Comparison of ENCODE assay signal across 9 mouse cellular contexts in the genomic region with DNA sequence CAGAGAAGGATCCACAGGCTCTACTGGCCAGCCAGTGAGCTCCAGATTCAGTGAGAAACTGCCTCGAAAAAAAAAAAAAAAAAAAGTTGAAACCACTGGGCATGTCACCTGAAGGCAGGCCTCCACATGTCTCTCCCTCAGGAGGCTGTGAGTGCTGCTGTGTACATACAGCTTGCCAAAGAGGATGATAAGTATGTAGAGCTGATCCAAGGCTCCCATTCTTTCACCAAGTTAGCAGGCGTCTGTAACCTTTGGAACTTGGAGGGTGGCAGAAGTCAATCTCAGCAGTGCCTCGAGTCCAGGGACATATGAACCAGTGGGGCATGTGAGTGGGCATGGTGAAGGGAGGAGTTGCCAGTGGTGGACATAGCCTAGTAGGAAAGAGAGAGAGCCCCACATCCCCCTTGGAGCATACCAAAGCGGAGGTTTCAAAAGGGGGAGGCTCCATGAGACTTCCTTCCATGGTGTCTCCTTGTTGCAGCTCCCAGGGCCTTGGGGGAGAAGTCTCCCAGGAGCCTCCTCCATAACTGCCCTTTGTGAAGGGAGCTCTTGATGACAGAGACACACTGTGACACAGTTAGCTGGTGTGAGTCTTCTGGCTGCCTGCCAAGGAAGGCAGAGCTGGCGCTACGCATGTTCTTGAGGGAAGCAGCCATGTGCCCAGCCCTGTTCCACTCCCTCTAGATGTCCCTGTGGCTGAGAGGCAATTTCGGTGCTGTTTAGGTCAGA. TPM values are rescaled to one million over a fixed set of nuclear protein-coding genes. Genes with fewer than 3 reads are reported as not detected.
DNase-seq lines count a peak whose midpoint lies in the region; ATAC-seq and TF ChIP-seq lines count a peak whose summit lies in the region.
"Had no signal": no experiment of that assay in that cellular context is flagged by ENCODE, and none has a peak within 500 bp of the region (broad histone marks: within the 10 kb centered on the region; RNA-seq: fewer than 3 reads in every experiment).

No protein-coding gene starts in this region.

- no peak overlapping the region for H3K9ac ChIP-seq in intestine, embryonic 16.5 days (ENCODE audit: low read depth, low read length)
- no peak overlapping the region for H3K9ac ChIP-seq in lung, embryonic 14.5 days
- H3K9ac ChIP-seq in midbrain, embryonic 11.5 days (ENCODE audit: low read length): no peak overlapping the region

- H3K27me3 ChIP-seq in intestine, embryonic 16.5 days (replicated peaks; ENCODE audit: control insufficient read depth, insufficient read depth, low read length): no peaks in the 10 kb centered on the region
- no peaks in the 10 kb centered on the region for H3K27me3 ChIP-seq in lung, embryonic 14.5 days (ENCODE audit: insufficient read depth, low read length)
- H3K27me3 ChIP-seq in midbrain, embryonic 11.5 days (ENCODE audit: control insufficient read depth, insufficient read depth, low read length): no peaks in the 10 kb centered on the region

- intact Hi-C loops in gastrocnemius, postnatal 14 days (cut with DNase I; ENCODE audit: low total_unique reads): no loop called here

- DNase-seq in left cerebral cortex, adult 18-20 months (ENCODE audit: low spot score in 2 of 2): peak; percentile 27
- no peak for DNase-seq in left cerebral cortex, adult 11 months (ENCODE audit: low spot score)
- peak; percentile 79 for DNase-seq in adrenal gland, postnatal 10 days
- DNase-seq in lung, embryonic 14.5 days: peak; percentile 71
- DNase-seq in urinary bladder, postnatal 14 days (ENCODE audit: low spot score): peak; percentile 81
- no peak for DNase-seq in gastrocnemius, postnatal 14 days
- DNase-seq in midbrain, embryonic 11.5 days (ENCODE audit: low spot score, missing footprints): no peak

- H3K36me3 ChIP-seq in intestine, embryonic 16.5 days (ENCODE audit: control insufficient read depth, insufficient read depth, low read length): no peaks in the 10 kb centered on the region
- H3K36me3 ChIP-seq in lung, embryonic 14.5 days (ENCODE audit: insufficient read depth): no peaks in the 10 kb centered on the region
- no peaks in the 10 kb centered on the region for H3K36me3 ChIP-seq in midbrain, embryonic 11.5 days (ENCODE audit: control insufficient read depth, insufficient read depth, low read length)

- H3K27ac ChIP-seq in intestine, embryonic 16.5 days (ENCODE audit: low read length): peak overlapping the region; percentile 40
- H3K27ac ChIP-seq in lung, embryonic 14.5 days (ENCODE audit: low read depth): 0 out of 2 replicates have a peak overlapping the region, but pooled peaks have one; percentile 12
- no peak overlapping the region for H3K27ac ChIP-seq in midbrain, embryonic 11.5 days (ENCODE audit: low read depth, low read length)
- H3K27ac ChIP-seq: macrophage had no signal

- H3K4me1 ChIP-seq in intestine, embryonic 16.5 days (ENCODE audit: control insufficient read depth, insufficient read depth, low read length): peaks cover 11% of the 10 kb centered on the region; the same call in 1 of the 2 replicates
- H3K4me1 ChIP-seq in lung, embryonic 14.5 days (ENCODE audit: insufficient read depth): peaks cover 4% of the 10 kb centered on the region; the same call in 1 of the 2 replicates
- H3K4me1 ChIP-seq in midbrain, embryonic 11.5 days (ENCODE audit: control insufficient read depth, insufficient read depth, low read length): no peaks in the 10 kb centered on the region

- H3K9me3 ChIP-seq in intestine, embryonic 16.5 days (ENCODE audit: control insufficient read depth, low read length): no peaks in the 10 kb centered on the region
- H3K9me3 ChIP-seq in lung, embryonic 14.5 days (ENCODE audit: low read depth, low read length): no peaks in the 10 kb centered on the region
- H3K9me3 ChIP-seq in midbrain, embryonic 11.5 days (ENCODE audit: control insufficient read depth, low read length): no peaks in the 10 kb centered on the region

- no peak overlapping the region for H3K4me3 ChIP-seq in intestine, embryonic 16.5 days (ENCODE audit: low read length)
- no peak overlapping the region for H3K4me3 ChIP-seq in lung, embryonic 14.5 days (ENCODE audit: low read depth, low read length)
- no peak overlapping the region for H3K4me3 ChIP-seq in midbrain, embryonic 11.5 days (ENCODE audit: low read depth, low read length)

- peak; percentile 88 for ATAC-seq in intestine, embryonic 16.5 days
- ATAC-seq in lung, embryonic 14.5 days (ENCODE audit: insufficient read depth): peak; percentile 66
- ATAC-seq in midbrain, embryonic 11.5 days (ENCODE audit: low FRiP score): no peak

- no peak overlapping the region for H3K4me2 ChIP-seq in intestine, embryonic 16.5 days (ENCODE audit: low read depth, low read length)
- no peak overlapping the region for H3K4me2 ChIP-seq in lung, embryonic 14.5 days
- no peak overlapping the region for H3K4me2 ChIP-seq in midbrain, embryonic 11.5 days

- TF ChIP-seq CTCF in lung, embryonic 14.5 days (IDR thresholded peaks at IDR 0.05; ENCODE audit: low read depth): no peak

- WGBS in intestine, embryonic 16.5 days: 52% methylated on average over 7 of the region's 7 CpGs
- 43% methylated on average over 7 of the region's 7 CpGs for WGBS in lung, embryonic 14.5 days
- 84% methylated on average over 7 of the region's 7 CpGs for WGBS in midbrain, embryonic 11.5 days

RNA-seq across cellular contexts. Expression of a gene that starts 6.6 kb away (rescaled TPM):
- total RNA-seq in left cerebral cortex, adult 18-20 months (2021): not detected
- under 1 TPM; 0.42 to 0.45 TPM for total RNA-seq in adrenal gland, postnatal 10 days (2021)
- polyA plus RNA-seq in intestine, embryonic 16.5 days (2015; fragmentation: Nextera tagmentation; extraction: Ambion mirVana): 0.17 and 0.33 TPM in 2 replicates
- polyA plus RNA-seq in lung, embryonic 14.5 days (2014; fragmentation: Nextera tagmentation; extraction: Ambion mirVana): not detected in 2 replicates
- not detected for total RNA-seq in gastrocnemius, postnatal 14 days (2021)
- not detected in 2 replicates for polyA plus RNA-seq in midbrain, embryonic 11.5 days (2014; fragmentation: Nextera tagmentation; extraction: Ambion mirVana)
- polyA plus RNA-seq: macrophage had no signal

RNA-seq across cellular contexts. Expression of a gene that starts 16.3 kb away (rescaled TPM):
- total RNA-seq in left cerebral cortex, adult 18-20 months (2021): not detected
- total RNA-seq in adrenal gland, postnatal 10 days (2021): 100 to 1,000 TPM in 1 of 2 experiments, 10 to 100 TPM in 1; 45.4 to 112 TPM
- polyA plus RNA-seq in intestine, embryonic 16.5 days (2015; fragmentation: Nextera tagmentation; extraction: Ambion mirVana): 0.86 and 1.1 TPM in 2 replicates
- polyA plus RNA-seq in lung, embryonic 14.5 days (2014; fragmentation: Nextera tagmentation; extraction: Ambion mirVana): not detected in 2 replicates
- not detected for total RNA-seq in gastrocnemius, postnatal 14 days (2021)
- polyA plus RNA-seq in midbrain, embryonic 11.5 days (2014; fragmentation: Nextera tagmentation; extraction: Ambion mirVana): not detected in 2 replicates
- polyA plus RNA-seq: macrophage had no signal

RNA-seq across cellular contexts. Expression of a gene that starts 38.6 kb away (rescaled TPM):
- not detected for total RNA-seq in left cerebral cortex, adult 18-20 months (2021)
- total RNA-seq in adrenal gland, postnatal 10 days (2021): 1 to 10 TPM; 1.8 to 2.1 TPM
- polyA plus RNA-seq in intestine, embryonic 16.5 days (2015; fragmentation: Nextera tagmentation; extraction: Ambion mirVana): 0.27 and 0.49 TPM in 2 replicates
- polyA plus RNA-seq in lung, embryonic 14.5 days (2014; fragmentation: Nextera tagmentation; extraction: Ambion mirVana): not detected in 2 replicates
- not detected for total RNA-seq in gastrocnemius, postnatal 14 days (2021)
- polyA plus RNA-seq in midbrain, embryonic 11.5 days (2014; fragmentation: Nextera tagmentation; extraction: Ambion mirVana): not detected in 2 replicates
- polyA plus RNA-seq: macrophage had no signal

RNA-seq across cellular contexts. Expression of a gene that starts 55.2 kb away (rescaled TPM):
- total RNA-seq in left cerebral cortex, adult 18-20 months (2021): not detected
- total RNA-seq in adrenal gland, postnatal 10 days (2021): under 1 TPM in 1 of 2 experiments, not detected in 1; 0.24 TPM
- not detected in 2 replicates for polyA plus RNA-seq in intestine, embryonic 16.5 days (2015; fragmentation: Nextera tagmentation; extraction: Ambion mirVana)
- polyA plus RNA-seq in lung, embryonic 14.5 days (2014; fragmentation: Nextera tagmentation; extraction: Ambion mirVana): not detected in 2 replicates
- total RNA-seq in gastrocnemius, postnatal 14 days (2021): not detected
- not detected in 2 replicates for polyA plus RNA-seq in midbrain, embryonic 11.5 days (2014; fragmentation: Nextera tagmentation; extraction: Ambion mirVana)
- polyA plus RNA-seq: macrophage had no signal

Comparison
In these comparisons a context has a peak if more than half of its experiments do, and no peak if none do; other contexts are left out.
1. DNase-seq: peak in left cerebral cortex, adult 18-20 months (2 of 2), adrenal gland, postnatal 10 days (single experiment), lung, embryonic 14.5 days (single experiment) and urinary bladder, postnatal 14 days (single experiment); none in left cerebral cortex, adult 11 months (single experiment), gastrocnemius, postnatal 14 days (single experiment) and midbrain, embryonic 11.5 days (single experiment).
2. RNA of a gene that starts 16.3 kb away (total RNA-seq): 45.4 to 112 TPM in adrenal gland, postnatal 10 days; not detected in left cerebral cortex, adult 18-20 months and not detected in gastrocnemius, postnatal 14 days; every median in the first group is over 10 times any median in the second.